Mouse (Mus musculus): ENCODE measurements around the gene Lrrc25. TPM values are rescaled to one million over a fixed set of nuclear protein-coding genes. Genes with fewer than 3 reads are reported as not detected.

The Lrrc25 gene
- polyA plus RNA-seq, 1 experiment: 9.6 TPM

- no peak for DNase-seq (ENCODE audit: low read depth)
Observed at GRCm38 (mm10) chr8:70599507-70600290, 16.3 kb upstream of the Lrrc25 start.

GRCm38 (mm10) chr8:70600473-70601270, 15.3 kb upstream of the Lrrc25 start:
- no peak for DNase-seq (ENCODE audit: low read depth)

GRCm38 (mm10) chr8:70601271-70601649, 14.7 kb upstream of the Lrrc25 start:
- no peak for DNase-seq (ENCODE audit: low read depth)

GRCm38 (mm10) chr8:70602139-70602811, 13.7 kb upstream of the Lrrc25 start:
- DNase-seq (ENCODE audit: low read depth): no peak

GRCm38 (mm10) chr8:70604558-70604957, 11.4 kb upstream of the Lrrc25 start:
- DNase-seq (ENCODE audit: low read depth): no peak

- no peak for DNase-seq (ENCODE audit: low read depth)
Observed at GRCm38 (mm10) chr8:70605871-70606779, 9.8 kb upstream of the Lrrc25 start.

GRCm38 (mm10) chr8:70606780-70607602, 9.0 kb upstream of the Lrrc25 start:
- DNase-seq (ENCODE audit: low read depth): no peak

- DNase-seq (ENCODE audit: low read depth): no peak
Observed at GRCm38 (mm10) chr8:70607603-70607897, 8.4 kb upstream of the Lrrc25 start.

GRCm38 (mm10) chr8:70607898-70608748, 7.8 kb upstream of the Lrrc25 start:
- DNase-seq (ENCODE audit: low read depth): no peak

GRCm38 (mm10) chr8:70608749-70609367, 7.1 kb upstream of the Lrrc25 start, which contains the start of gene Ssbp4:
Ssbp4 (minus strand) TSS chr8:70608872.
- no peak for DNase-seq (ENCODE audit: low read depth)

- DNase-seq (ENCODE audit: low read depth): no peak
Observed at GRCm38 (mm10) chr8:70609368-70609848, 6.5 kb upstream of the Lrrc25 start.

GRCm38 (mm10) chr8:70609849-70610795, 5.8 kb upstream of the Lrrc25 start:
- no peak for DNase-seq (ENCODE audit: low read depth)

- no peak for DNase-seq (ENCODE audit: low read depth)
Observed at GRCm38 (mm10) chr8:70610796-70611771, 4.9 kb upstream of the Lrrc25 start.

- no peak for DNase-seq (ENCODE audit: low read depth)
Observed at GRCm38 (mm10) chr8:70611849-70612248, 4.1 kb upstream of the Lrrc25 start.

GRCm38 (mm10) chr8:70613763-70614162, 2.2 kb upstream of the Lrrc25 start:
- no peak for DNase-seq (ENCODE audit: low read depth)

- DNase-seq (ENCODE audit: low read depth): no peak
Observed at GRCm38 (mm10) chr8:70614469-70614868, 1.5 kb upstream of the Lrrc25 start.

GRCm38 (mm10) chr8:70615281-70615680, 674 bp upstream of the Lrrc25 start:
- no peak for DNase-seq (ENCODE audit: low read depth)
